Mouse (Mus musculus): Measurements from ENCODE around the gene Olfr199. TPM values are rescaled to one million over a fixed set of nuclear protein-coding genes. Genes with fewer than 3 reads are reported as not detected.

The Olfr199 gene
- not detected in 2 replicates for polyA plus RNA-seq (2015; fragmentation: Nextera tagmentation; extraction: Ambion mirVana)

DNA sequence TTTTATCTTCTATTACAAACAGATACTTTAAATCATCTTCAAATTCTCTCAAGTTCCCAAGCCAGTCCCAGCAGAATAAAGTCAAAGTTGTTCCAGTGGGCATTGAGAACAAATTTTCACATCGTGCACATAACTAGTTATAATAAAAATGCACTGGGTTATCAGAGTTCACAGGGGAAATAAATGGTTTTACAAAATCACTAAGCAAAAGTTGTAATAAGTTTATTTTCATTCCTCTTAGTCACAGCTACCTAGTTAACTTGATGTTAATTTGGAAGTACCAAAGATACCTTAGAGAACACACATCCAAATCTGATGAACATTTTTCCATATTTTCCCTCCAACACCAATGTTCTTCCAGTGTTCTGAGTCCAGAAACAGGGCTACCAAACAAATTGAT is at the start of gene Olfr199:
Gene Olfr199 (minus strand): TSS at position 101 of the 400 bp plus-strand sequence.

DNA sequence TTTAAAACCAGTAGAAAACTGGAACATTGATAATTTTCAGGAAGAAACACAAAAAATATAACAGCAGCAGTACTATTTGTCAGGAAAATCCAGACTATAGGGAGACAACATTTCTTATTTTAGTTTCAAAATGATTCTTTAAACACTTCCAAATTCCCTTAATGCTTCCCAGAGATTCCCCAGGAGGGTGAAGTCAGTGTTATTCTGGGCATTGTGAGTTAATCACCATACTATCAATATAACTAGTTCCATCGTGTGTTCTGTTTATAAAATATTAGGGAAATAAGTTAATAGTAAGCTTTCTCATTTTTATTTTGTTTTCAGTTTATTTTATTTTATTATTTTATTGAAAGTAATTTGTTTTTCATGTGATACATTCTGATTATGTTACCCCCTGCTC is 16.1 kb downstream of the Olfr199 start, which contains the start of gene Olfr198:
Gene Olfr198 (minus strand): TSS at position 101 of the 400 bp plus-strand sequence.

DNA sequence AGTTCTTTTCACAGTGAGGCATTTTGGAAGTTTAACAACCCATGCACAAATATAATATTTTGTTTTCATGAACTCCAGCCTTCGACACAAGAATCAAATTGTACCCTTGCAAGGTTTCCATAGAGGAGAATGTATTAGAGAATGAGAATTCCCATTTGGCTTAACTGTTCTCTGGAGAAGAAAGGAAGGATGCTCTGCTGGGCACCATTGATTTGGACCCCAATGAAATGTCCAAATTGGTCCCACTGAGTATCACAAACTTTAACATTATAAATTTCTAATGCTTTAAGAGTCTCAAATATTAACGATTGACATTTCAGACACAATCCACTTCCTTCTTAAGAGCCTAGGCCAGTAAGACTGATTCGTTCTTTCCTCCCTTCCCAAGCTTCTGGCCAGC is 49.2 kb downstream of the Olfr199 start, which contains the start of gene Olfr196:
Gene Olfr196 (minus strand): TSS at position 101 of the 400 bp plus-strand sequence.

Other genes starting within 250 kb of the Olfr199 start
- gene Olfr183, start 224.4 kb downstream of the Olfr199 start, polyA plus RNA-seq (2015; fragmentation: Nextera tagmentation; extraction: Ambion mirVana), result not detected in 2 replicates
- gene Olfr186, start 189.5 kb downstream of the Olfr199 start, polyA plus RNA-seq (2015; fragmentation: Nextera tagmentation; extraction: Ambion mirVana), result not detected in 2 replicates
- not detected in 2 replicates for gene Olfr187, start 180.0 kb downstream of the Olfr199 start, polyA plus RNA-seq (2015; fragmentation: Nextera tagmentation; extraction: Ambion mirVana)
- gene Olfr190, start 141.8 kb downstream of the Olfr199 start, polyA plus RNA-seq (2015; fragmentation: Nextera tagmentation; extraction: Ambion mirVana), result not detected in 2 replicates
- gene Olfr191, start 129.9 kb downstream of the Olfr199 start, polyA plus RNA-seq (2015; fragmentation: Nextera tagmentation; extraction: Ambion mirVana), result not detected in 2 replicates
- not detected in 2 replicates for gene Olfr193, start 107.9 kb downstream of the Olfr199 start, polyA plus RNA-seq (2015; fragmentation: Nextera tagmentation; extraction: Ambion mirVana)
- not detected in 2 replicates for gene Olfr194, start 98.7 kb downstream of the Olfr199 start, polyA plus RNA-seq (2015; fragmentation: Nextera tagmentation; extraction: Ambion mirVana)
- gene Olfr195, start 72.7 kb downstream of the Olfr199 start, polyA plus RNA-seq (2015; fragmentation: Nextera tagmentation; extraction: Ambion mirVana), result not detected in 2 replicates
- not detected in 2 replicates for gene Olfr196, start 49.3 kb downstream of the Olfr199 start, polyA plus RNA-seq (2015; fragmentation: Nextera tagmentation; extraction: Ambion mirVana)
- gene Olfr198, start 16.2 kb downstream of the Olfr199 start, polyA plus RNA-seq (2015; fragmentation: Nextera tagmentation; extraction: Ambion mirVana), result not detected in 2 replicates
- gene Olfr201, start 52.9 kb upstream of the Olfr199 start, polyA plus RNA-seq (2015; fragmentation: Nextera tagmentation; extraction: Ambion mirVana), result not detected in 2 replicates
- not detected in 2 replicates for gene Olfr202, start 67.0 kb upstream of the Olfr199 start, polyA plus RNA-seq (2015; fragmentation: Nextera tagmentation; extraction: Ambion mirVana)
- not detected in 2 replicates for gene Olfr203, start 79.1 kb upstream of the Olfr199 start, polyA plus RNA-seq (2015; fragmentation: Nextera tagmentation; extraction: Ambion mirVana)
- gene Olfr204, start 98.5 kb upstream of the Olfr199 start, polyA plus RNA-seq (2015; fragmentation: Nextera tagmentation; extraction: Ambion mirVana), result not detected in 2 replicates
- not detected in 2 replicates for gene Olfr205, start 111.4 kb upstream of the Olfr199 start, polyA plus RNA-seq (2015; fragmentation: Nextera tagmentation; extraction: Ambion mirVana)
- gene Olfr206, start 129.5 kb upstream of the Olfr199 start, polyA plus RNA-seq (2015; fragmentation: Nextera tagmentation; extraction: Ambion mirVana), result not detected in 2 replicates
- not detected in 2 replicates for gene Olfr209, start 144.2 kb upstream of the Olfr199 start, polyA plus RNA-seq (2015; fragmentation: Nextera tagmentation; extraction: Ambion mirVana)
- 0.03 TPM in 1 of 2 replicates, not detected in the other for gene Gabrr3, start 187.6 kb upstream of the Olfr199 start, polyA plus RNA-seq (2015; fragmentation: Nextera tagmentation; extraction: Ambion mirVana)